Mouse (Mus musculus): ENCODE data around the gene Tnpo1.

Tnpo1 gene

DNA sequence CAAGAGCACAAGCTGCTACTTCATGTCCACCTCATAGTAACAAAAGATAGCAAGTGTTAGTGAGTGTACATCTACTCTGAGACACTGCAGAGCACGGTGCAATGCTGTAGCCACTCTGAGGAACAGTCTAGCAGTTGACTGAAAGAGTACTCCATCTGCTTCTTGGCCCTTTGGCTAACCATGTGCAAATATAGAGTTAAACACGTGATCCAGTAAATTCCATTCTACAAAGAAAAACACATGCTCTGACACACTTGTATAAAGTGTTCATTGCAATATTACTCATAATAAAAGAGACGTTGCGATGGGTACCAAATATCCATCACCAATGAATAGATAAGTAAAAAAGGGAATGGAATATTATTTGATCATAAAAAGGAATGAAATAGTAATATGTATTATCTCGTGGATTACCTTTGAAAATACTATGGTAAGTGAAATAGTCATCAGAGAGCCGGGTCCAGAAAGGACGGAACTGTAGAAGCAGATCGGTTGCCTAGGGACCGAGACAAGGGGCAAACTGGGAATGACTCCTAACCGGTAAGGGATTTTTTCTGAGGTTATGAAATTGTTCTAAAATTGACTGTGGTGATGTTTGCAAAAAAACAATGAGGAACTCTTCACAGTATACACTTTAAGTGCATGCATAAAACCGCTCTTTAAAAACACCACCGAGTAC is 112.4 kb downstream of the Tnpo1 start:
- Histone ChIP-seq H3K36me3 (ENCODE audit: control insufficient read depth, insufficient read depth, low read length, poor library complexity, severe bottlenecking) (no peaks in the 10 kb centered on the region), H3K27me3 (ENCODE audit: control insufficient read depth, insufficient read depth, low read length, poor library complexity, severe bottlenecking) (no peaks in the 10 kb centered on the region)
- no peak for DNase-seq (ENCODE audit: low read depth, low spot score)

DNA sequence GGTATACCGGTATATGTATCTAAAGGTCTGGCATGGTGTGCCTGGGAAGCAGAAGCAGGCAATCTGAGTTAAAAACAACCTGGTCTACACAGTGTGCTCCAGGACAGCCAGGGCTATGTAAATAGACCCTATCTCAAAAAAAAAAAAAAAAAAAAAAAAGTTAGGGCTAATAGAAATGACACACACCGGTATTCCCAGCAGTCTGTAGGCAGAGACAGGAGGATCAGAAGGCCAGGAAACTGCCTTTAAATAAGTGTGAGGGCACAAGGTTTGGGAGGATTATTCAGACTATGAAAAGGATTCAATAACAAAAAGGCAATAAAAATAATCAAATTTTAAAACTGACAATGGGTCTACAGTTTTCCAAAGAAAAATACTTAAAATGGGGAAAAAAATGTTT is 113.0 kb downstream of the Tnpo1 start:
- no peak for DNase-seq (ENCODE audit: low read depth, low spot score)
- Histone ChIP-seq H3K27me3 (ENCODE audit: control insufficient read depth, insufficient read depth, low read length, poor library complexity, severe bottlenecking) (no peaks in the 10 kb centered on the region), H3K36me3 (ENCODE audit: control insufficient read depth, insufficient read depth, low read length, poor library complexity, severe bottlenecking) (no peaks in the 10 kb centered on the region)

DNA sequence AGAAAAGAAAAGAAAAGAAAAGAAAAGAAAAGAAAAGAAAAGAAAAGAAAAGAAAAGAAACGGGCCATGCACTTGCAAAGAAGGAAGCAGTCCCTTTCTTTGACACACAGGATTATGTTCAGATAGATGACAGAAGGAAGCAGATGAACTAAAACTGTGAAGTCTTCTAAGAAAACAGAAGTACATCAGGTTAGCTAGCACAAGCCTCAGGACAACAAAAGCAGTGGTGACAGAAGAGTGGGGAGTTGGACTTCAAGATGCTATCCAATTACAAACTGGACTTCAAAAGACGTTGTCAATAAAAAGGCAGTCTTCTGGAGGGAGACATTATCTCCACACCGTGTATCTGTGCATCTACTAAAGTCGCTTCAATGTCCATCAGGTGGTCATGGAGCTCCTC is 113.9 kb downstream of the Tnpo1 start:
- Histone ChIP-seq H3K36me3 (ENCODE audit: control insufficient read depth, insufficient read depth, low read length, poor library complexity, severe bottlenecking) (no peaks in the 10 kb centered on the region), H3K27me3 (ENCODE audit: control insufficient read depth, insufficient read depth, low read length, poor library complexity, severe bottlenecking) (no peaks in the 10 kb centered on the region)
- DNase-seq (ENCODE audit: low read depth, low spot score), result peak; percentile 36

DNA sequence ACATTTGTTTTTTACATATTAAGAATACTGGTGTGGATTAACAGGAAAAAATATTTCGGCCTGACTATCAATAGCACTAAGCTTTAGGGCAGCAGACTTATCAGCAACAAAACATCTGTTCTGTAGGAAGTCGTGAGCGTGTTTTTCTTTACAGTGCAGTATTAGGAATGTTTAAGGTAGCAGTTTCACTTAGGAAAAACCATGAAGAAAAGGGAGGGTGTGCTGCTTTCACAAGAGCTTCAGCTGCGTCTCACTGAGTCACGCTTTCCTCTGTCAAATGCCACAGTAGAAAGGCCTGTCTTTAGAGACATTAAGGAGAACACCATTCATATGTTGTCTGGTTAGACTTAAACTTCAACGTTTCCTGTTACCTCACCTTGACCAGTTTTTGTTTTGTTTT is 116.0 kb downstream of the Tnpo1 start:
- no peak for DNase-seq (ENCODE audit: low read depth, low spot score)
- Histone ChIP-seq H3K27me3 (ENCODE audit: control insufficient read depth, insufficient read depth, low read length, poor library complexity, severe bottlenecking) (no peaks in the 10 kb centered on the region), H3K36me3 (ENCODE audit: control insufficient read depth, insufficient read depth, low read length, poor library complexity, severe bottlenecking) (no peaks in the 10 kb centered on the region)

DNA sequence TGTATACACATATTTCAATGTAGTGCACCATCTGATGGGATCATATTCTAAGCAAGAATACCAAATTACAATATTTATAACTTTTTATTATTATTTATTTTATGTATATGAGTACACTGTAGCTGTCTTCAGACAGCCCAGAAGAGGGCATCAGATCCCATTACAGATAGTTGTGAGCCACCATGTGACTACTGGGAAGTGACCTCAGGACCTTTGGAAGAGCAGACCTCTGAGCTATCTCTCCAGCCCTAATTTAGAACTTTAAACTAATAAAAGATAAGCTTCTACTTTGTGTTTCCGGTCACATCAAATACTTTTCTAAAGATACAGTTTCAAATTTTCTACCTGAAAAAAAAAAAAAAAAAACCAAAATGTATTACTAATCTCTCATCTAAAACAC is 117.1 kb downstream of the Tnpo1 start:
- DNase-seq (ENCODE audit: low read depth, low spot score), result no peak
- Histone ChIP-seq H3K36me3 (ENCODE audit: control insufficient read depth, insufficient read depth, low read length, poor library complexity, severe bottlenecking) (no peaks in the 10 kb centered on the region), H3K27me3 (ENCODE audit: control insufficient read depth, insufficient read depth, low read length, poor library complexity, severe bottlenecking) (no peaks in the 10 kb centered on the region)

DNA sequence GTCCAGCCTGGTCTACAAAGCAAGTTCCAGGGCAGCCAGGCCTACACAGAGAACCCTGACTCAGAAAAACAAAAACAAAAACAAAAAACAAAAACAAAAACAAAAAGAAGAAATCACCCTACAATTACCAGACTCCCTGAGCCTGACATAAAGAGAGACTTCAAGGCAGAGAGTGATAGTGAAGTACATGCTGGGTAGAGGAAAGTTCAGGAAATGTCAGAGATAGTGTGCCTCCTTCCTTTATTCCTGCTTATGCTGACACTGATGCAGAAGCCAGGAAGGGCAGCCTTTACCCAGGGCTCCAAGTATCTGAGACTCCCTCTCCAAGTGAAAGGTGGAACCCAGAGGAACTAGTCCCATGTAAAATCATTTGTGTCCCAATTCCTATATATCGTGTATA is 121.7 kb downstream of the Tnpo1 start:
- Histone ChIP-seq H3K27me3 (ENCODE audit: control insufficient read depth, insufficient read depth, low read length, poor library complexity, severe bottlenecking) (no peaks in the 10 kb centered on the region), H3K36me3 (ENCODE audit: control insufficient read depth, insufficient read depth, low read length, poor library complexity, severe bottlenecking) (no peaks in the 10 kb centered on the region; the same call in none of the 2 replicates)
- DNase-seq (ENCODE audit: low read depth, low spot score), result no peak

DNA sequence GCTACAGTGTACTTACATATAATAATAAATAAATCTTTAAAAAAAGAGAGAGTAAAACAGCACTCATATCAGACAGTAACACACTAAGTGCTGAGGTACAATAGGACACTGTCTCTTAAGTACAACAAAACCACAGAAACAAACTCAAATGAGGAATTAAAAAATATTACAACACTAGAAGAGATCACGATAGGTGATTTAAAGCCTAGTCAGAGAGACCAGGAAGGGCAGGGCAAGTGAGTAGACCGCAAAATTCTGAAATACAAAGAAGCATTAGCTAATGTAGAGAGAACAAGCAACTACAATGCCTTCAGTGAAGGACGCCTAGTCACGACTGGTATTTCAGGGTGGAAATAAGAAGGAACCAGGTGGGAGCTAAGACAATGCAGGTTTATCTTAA is 122.5 kb downstream of the Tnpo1 start:
- DNase-seq (ENCODE audit: low read depth, low spot score), result no peak
- Histone ChIP-seq H3K36me3 (ENCODE audit: control insufficient read depth, insufficient read depth, low read length, poor library complexity, severe bottlenecking) (no peaks in the 10 kb centered on the region; the same call in none of the 2 replicates), H3K27me3 (ENCODE audit: control insufficient read depth, insufficient read depth, low read length, poor library complexity, severe bottlenecking) (no peaks in the 10 kb centered on the region)

DNA sequence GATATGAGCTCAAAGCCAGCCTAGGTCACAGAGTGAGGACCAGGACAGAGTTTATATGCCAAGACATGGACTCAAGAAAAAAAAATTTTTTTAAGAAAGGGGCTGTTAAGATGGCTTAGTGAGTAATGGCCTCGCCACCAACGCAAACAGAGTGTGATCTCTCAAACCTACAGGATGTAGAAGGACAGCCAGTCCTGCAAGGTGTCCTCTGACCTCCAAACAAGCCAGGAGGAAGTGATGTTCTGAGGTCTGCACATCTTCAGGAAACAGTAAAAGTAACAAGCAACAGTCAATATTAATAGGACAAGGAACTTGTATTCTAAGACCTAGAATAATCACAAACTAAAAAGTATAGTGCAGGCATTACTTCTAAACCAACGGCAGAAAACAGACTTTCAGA is 123.2 kb downstream of the Tnpo1 start:
- no peaks in the 10 kb centered on the region for H3K27me3 ChIP-seq (ENCODE audit: control insufficient read depth, insufficient read depth, low read length, poor library complexity, severe bottlenecking)
- no peaks in the 10 kb centered on the region; the same call in none of the 2 replicates for H3K36me3 ChIP-seq (ENCODE audit: control insufficient read depth, insufficient read depth, low read length, poor library complexity, severe bottlenecking)
- DNase-seq (ENCODE audit: low read depth, low spot score), result no peak

DNA sequence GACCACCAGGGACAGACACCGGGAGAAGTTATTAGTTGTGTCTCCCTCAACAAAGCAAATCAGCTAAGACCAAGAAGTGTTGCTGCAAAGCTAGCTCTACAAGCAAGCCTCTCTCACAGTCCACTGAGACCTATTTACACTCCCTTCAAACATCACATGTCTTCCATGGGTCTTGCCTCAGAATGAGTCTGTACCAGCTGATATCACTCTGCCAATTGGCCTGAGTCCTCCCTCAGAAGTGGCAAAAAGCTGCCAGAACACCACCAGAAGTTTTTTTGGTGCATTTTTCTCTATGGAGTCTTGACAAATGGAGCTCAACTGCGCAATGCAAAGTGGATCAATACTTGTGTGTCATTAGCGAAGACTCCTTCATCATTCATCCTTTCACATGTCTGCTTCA is 130.7 kb downstream of the Tnpo1 start:
- H3K27me3 ChIP-seq (ENCODE audit: control insufficient read depth, insufficient read depth, low read length, poor library complexity, severe bottlenecking), result no peaks in the 10 kb centered on the region
- peaks cover 2% of the 10 kb centered on the region for H3K36me3 ChIP-seq (ENCODE audit: control insufficient read depth, insufficient read depth, low read length, poor library complexity, severe bottlenecking)
- no peak for DNase-seq (ENCODE audit: low read depth, low spot score)

DNA sequence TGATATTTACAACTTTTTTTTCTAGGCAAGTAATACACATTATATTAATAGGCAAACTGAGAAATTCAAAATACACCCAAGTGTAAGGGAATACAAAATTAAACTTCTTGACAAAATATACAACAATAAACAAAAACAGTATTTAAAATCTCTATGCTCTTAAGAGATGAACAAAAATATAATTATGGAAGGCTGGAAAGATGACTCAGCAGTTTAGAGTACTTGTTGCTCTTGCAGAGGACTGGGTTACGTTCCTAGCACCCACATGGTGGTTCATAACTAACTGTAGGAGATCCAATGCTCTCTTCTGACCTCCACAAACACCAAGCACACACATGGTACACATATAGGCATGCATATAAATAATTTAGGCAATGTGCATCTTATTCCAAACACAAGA is 133.3 kb downstream of the Tnpo1 start:
- DNase-seq (ENCODE audit: low read depth, low spot score), result no peak
- H3K27me3 ChIP-seq (ENCODE audit: control insufficient read depth, insufficient read depth, low read length, poor library complexity, severe bottlenecking), result no peaks in the 10 kb centered on the region
- H3K36me3 ChIP-seq (ENCODE audit: control insufficient read depth, insufficient read depth, low read length, poor library complexity, severe bottlenecking), result 0 out of 2 replicates have a peak, but pooled peaks cover 4% of the 10 kb centered on the region

DNA sequence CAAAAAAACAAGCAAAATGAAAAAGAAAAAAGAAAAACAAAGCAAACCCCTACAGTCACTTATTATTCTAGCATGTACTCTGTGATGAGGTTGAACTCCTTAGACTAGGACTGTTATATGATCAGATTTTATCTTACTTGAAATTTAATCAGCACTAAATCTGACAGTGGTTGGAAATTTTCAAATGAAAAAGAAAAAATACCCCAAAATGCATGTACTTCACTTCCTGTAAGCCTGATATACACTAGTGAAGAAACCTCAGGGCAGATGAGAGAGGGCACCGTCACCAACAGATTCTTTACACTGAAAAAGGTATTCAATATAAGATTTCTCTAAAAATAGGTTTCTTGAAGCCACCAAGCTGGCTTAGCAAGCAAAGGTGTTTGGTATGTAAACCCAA is 134.5 kb downstream of the Tnpo1 start:
- Histone ChIP-seq H3K36me3 (ENCODE audit: control insufficient read depth, insufficient read depth, low read length, poor library complexity, severe bottlenecking) (0 out of 2 replicates have a peak, but pooled peaks cover 6% of the 10 kb centered on the region), H3K27me3 (ENCODE audit: control insufficient read depth, insufficient read depth, low read length, poor library complexity, severe bottlenecking) (no peaks in the 10 kb centered on the region)
- DNase-seq (ENCODE audit: low read depth, low spot score), result no peak

Data from splenic B cell, adult 2 months (primary cell).